Mouse (Mus musculus) spleen, postnatal 36 days (tissue): Measurements from ENCODE around the gene Aldh3b1.

ENCODE experiments used
- DNase-seq, 2 experiments: peaks; one replicate each; pipeline ENCODE4 v3.0.0; 2022; ENCODE audit warnings: low spot score in 2 of 2, mixed read lengths in 1 of 2

Gene Aldh3b1

DNA sequence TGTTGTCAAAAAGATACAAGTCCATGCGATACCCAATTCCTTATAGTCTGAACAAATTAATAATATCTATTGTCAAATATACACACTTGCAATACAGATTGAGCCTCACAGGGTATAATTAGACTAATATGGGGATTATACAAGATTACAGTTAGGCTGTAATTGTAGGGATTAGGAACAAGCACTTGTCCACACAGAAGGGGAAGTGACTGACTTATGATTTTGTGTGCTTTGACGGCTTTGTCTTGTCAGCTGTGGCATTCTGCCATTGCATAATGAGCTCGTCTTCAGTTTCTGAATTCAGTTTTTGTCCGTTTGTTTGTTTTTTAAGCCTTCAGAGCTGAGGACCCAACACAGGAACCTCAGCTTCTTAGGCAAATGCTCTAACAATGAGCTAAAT is 47.4 kb downstream of the Aldh3b1 start:
- no peak for DNase-seq

DNA sequence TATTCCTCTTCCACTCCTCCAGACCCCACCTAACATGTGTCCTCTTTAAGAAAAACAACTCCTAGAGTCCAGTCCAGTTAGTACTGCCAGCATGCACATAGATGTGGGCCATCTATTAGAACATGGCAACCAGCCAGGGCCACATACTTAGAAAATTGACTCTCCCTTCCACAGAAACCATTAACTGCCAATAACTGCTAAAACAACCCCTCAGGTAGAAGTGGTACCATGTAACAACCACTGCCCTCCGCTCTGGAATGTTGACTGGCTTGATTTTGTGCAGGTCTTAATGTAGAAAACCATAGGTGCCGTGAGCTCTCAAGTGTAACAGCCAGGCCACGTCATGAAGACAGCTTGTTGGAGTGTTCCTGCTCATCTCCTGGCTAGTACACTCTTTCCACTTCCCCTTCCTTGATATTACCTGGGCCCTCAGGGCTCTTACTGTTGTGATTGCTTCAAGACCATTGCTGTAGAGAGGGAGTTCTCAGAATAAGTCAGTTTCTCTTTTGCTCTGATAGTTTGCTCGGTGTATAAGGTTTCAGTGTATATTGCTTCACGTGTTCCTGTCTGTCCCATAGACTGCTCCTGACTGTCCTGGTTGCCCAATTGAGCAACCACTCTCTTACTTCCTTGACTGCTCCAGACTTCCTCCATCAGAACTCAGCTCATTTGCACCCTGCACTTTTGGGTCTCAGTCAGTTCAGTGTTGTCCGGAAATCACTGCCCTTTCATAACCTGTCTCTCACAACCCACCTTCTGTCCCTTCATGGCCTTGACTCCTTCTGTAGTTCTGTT is 49.4 kb downstream of the Aldh3b1 start:
- DNase-seq = no peak

DNA sequence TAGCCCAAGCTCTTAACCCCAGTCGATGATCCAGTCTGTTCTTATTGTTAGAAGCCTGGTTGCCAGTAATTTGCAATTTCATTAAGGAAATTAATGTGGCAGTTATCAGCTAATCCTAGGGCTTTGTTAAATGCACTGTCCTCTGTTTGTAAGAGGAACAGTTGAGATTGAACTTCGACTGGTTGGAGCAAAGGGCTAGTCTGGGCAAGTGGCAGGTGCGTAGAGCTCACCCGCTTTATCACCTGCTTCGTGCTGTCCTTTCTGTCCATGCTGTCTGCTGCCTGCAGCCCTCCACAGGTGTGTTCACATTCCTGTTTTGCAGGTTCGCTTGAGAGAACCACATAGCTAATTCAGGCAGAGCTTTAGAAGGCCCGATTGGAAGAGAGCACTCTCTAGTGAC is 54.6 kb downstream of the Aldh3b1 start:
- no peak for DNase-seq

DNA sequence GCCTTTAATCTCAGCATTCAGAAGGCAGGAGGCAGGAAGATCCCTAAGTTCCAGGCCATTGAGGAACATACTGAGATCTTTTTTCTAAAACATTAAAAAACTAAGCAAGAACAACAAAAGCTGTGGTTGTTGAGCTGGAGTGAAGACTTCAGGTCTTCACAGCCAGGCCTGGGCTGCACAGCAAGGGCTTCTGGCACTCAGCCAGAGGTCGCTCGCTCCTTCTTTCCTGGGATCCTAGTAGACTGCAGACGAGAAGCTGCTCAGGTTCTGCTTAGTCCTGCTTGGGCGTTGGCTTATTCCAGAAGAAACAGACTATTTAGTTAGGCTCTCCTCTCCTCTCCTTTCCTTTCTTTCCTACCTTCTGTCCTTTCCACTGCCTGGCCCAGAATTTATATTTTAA is 57.2 kb downstream of the Aldh3b1 start:
- DNase-seq = no peak

DNA sequence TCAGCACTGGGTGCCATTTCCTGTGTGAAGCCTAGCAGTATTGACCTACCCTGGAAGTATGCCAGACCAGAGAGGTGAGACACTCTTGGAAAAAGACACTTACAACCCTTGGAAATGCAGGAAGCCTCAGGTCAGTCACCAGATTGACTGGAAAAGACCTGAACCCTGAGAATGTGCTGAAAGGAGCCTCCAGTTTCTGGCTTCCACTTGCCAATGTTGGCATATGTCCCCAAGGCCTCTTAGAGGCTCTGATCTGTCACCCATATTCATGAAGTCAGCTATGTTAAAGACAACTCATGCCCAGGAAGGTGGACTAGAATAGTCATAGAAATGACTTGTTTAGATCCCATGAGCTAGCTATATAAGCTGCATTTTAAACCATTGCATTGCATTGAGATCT is 58.1 kb downstream of the Aldh3b1 start:
- no peak for DNase-seq

DNA sequence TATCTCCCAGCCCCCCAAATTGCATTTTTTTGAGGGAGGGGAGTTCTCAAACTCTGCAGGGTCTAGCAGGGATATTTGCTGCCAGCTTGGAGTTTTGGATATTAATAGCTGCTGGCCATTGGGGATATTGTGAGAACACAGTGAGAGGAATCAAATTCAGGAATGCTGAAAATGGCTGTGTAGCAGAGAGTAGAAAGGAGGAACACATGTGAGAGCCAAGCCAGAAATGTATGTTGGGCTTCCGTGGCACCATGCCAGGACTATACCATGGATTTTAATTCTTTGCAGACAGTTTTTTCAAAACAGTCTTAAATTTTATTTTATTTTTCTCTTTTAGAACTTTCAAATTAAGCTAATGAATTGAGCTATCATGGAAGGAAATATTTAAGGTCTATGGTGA is 61.3 kb downstream of the Aldh3b1 start:
- DNase-seq = no peak

DNA sequence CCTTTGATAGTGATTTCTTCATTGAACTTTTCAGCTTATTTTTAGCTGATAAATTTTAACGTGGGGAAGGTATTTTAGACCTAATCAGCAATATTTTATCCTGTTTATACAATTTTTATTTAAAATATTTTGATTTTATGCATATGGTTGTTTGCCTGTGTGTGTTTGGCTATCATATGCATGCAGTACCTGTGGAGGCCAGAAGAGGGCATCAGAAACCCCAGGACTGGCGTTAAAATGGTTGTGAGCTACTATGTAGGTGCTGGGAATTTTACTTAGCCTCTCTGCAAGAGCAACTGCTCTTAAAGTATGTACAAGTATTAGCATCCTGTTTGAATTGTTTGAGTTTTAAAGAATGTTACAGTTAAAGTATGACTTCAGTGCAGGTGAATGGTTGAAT is 64.6 kb downstream of the Aldh3b1 start:
- DNase-seq = no peak
